Mouse (Mus musculus) heart, embryonic 14.5 days (tissue): ENCODE measurements around the gene Apoa1. TPM values are rescaled to one million over a fixed set of nuclear protein-coding genes. Genes with fewer than 3 reads are reported as not detected.

Source experiments
- ATAC-seq: fragments of 200-750 bp; cut with Nextera tagmentation; 2 replicates; pipeline ENCODE4 v1.8.0; 2017; ENCODE audit warnings: low read depth, moderate TSS enrichment; ENCODE audit not compliant: insufficient number of reproducible peaks, insufficient read depth, low FRiP score
- H3K27ac ChIP-seq, 2 experiments: fragments of 200-500 bp in 1 of 2; fragments of 300-500 bp in 1 of 2; sonication (generic) in 1 of 2; replicated peaks in 1 of 2; 2 replicates each; pipeline ENCODE4 v1.5.1; 2012 to 2014; ENCODE audit warnings: low read depth in 2 of 2, low read length in 2 of 2, control low read depth in 1 of 2, mild to moderate bottlenecking in 1 of 2, mixed read lengths in 1 of 2; ENCODE audit not compliant: control insufficient read depth in 1 of 2, insufficient read depth in 1 of 2
- H3K27me3 ChIP-seq: fragments of 300-500 bp; sonication (generic); 2 replicates; pipeline ENCODE4 v1.6.1; 2014; ENCODE audit warnings: mild to moderate bottlenecking, low read length, control low read depth; ENCODE audit not compliant: control insufficient read depth, insufficient read depth
- H3K36me3 ChIP-seq: fragments of 300-500 bp; sonication (generic); 2 replicates; pipeline ENCODE4 v1.6.1; 2014; ENCODE audit warnings: mild to moderate bottlenecking, control low read depth, low read length, mixed read lengths; ENCODE audit not compliant: control insufficient read depth, insufficient read depth
- H3K4me1 ChIP-seq, 2 experiments: fragments of 200-500 bp in 1 of 2; fragments of 300-500 bp in 1 of 2; sonication (generic) in 1 of 2; 2 replicates each; pipeline ENCODE4 v1.6.1; 2012 to 2014; ENCODE audit warnings: low read length in 2 of 2, control low read depth in 1 of 2, mixed read lengths in 1 of 2; ENCODE audit not compliant: control insufficient read depth in 2 of 2, insufficient read depth in 2 of 2
- H3K4me2 ChIP-seq: fragments of 300-500 bp; sonication (generic); 2 replicates; pipeline ENCODE4 v1.6.1; 2014; ENCODE audit warnings: mild to moderate bottlenecking, low read length
- H3K4me3 ChIP-seq, 2 experiments: fragments of 200-500 bp in 1 of 2; fragments of 300-500 bp in 1 of 2; sonication (generic) in 1 of 2; 2 replicates each; pipeline ENCODE4 v1.5.1; 2012 to 2014; ENCODE audit warnings: low read length in 2 of 2, mild to moderate bottlenecking in 2 of 2, control low read depth in 1 of 2, low read depth in 1 of 2, moderate library complexity in 1 of 2; ENCODE audit not compliant: control insufficient read depth in 1 of 2, insufficient read depth in 1 of 2
- H3K9ac ChIP-seq: fragments of 300-500 bp; sonication (generic); 2 replicates; pipeline ENCODE4 v1.6.1; 2014; ENCODE audit warnings: mild to moderate bottlenecking, low read length
- H3K9me3 ChIP-seq: fragments of 300-500 bp; sonication (generic); 2 replicates; pipeline ENCODE4 v1.6.1; 2016; ENCODE audit warnings: low read length, control low read depth; ENCODE audit not compliant: control insufficient read depth
- WGBS: fragments of 180-500 bp; shearing (Covaris S2); extraction: QIAGEN DNeasy Blood & Tissue Kit; methylation state at CpG from one replicate; pipeline ENCODE4 v1.1.7; 2014; 5-methylcytosine and 5-hydroxymethylcytosine counted together
- polyA plus RNA-seq: library from polyadenylated mRNA; unstranded; fragments of >200 nt; fragmentation: Nextera tagmentation; extraction: Ambion mirVana; gene quantifications from 2 replicates; pipeline ENCODE4 v1.2.1, GENCODE M21; 2014

Apoa1 gene
- polyA plus RNA-seq, 1 experiment from 2014 or later, result 1.5 TPM

- Histone ChIP-seq H3K4me2 (peak overlapping the region; percentile 88), H3K27me3 (peaks cover 6% of the 10 kb centered on the region), H3K36me3 (no peaks in the 10 kb centered on the region), H3K27ac (no peak overlapping the region), H3K4me3 (peak overlapping the region; percentile 42 to 44), H3K9ac (peak overlapping the region; percentile 67), H3K9me3 (no peaks in the 10 kb centered on the region), H3K4me1 (peaks cover 6 to 9% of the 10 kb centered on the region in 2 experiments; a peak in 3 of 4 replicates)
- WGBS, result 16% methylated on average over 37 of the region's 37 CpGs
- peak; percentile 79 for ATAC-seq
Observed at GRCm38 (mm10) chr9:46229573-46230449, 1.4 kb downstream of the Apoa1 start.

DNA sequence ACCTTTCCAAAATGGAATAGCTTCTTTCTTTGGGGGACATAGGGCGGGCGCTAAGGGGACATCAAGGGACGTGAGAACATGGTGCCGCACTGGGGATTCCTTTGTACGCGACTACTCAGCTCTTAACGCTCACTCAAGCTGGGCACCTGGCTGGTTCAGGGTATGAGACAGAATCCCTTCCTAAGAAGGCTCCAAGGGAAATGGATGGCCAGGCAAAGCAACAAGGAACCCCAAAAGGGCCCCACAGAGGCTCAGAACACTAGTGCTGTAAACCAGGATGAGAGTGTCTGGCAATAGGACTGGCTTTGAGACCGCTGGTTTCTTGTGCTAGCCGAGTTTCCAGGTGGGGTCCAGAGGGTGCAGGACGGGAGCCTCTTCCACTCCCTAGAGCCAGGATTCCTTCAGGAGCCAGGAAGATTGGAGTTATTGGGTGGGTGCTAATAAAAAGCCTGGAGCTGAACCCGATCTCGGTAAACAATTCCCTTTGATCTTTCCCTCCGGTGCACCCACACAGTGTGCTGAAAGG is 2.1 kb downstream of the Apoa1 start:
- Histone ChIP-seq H3K4me2 (peak overlapping the region; percentile 88), H3K4me1 (peaks cover 6 to 9% of the 10 kb centered on the region in 2 experiments; a peak in 3 of 4 replicates), H3K36me3 (no peaks in the 10 kb centered on the region), H3K9ac (peak overlapping the region; percentile 67), H3K27ac (no peak overlapping the region), H3K9me3 (no peaks in the 10 kb centered on the region), H3K27me3 (peaks cover 6% of the 10 kb centered on the region), H3K4me3 (peak overlapping the region; percentile 42 to 44)
- WGBS, result 25% methylated on average over 13 of the region's 13 CpGs
- ATAC-seq, result no peak

- Histone ChIP-seq H3K4me1 (peaks cover 4 to 5% of the 10 kb centered on the region in 2 experiments; a peak in 3 of 4 replicates), H3K4me3 (no peak overlapping the region), H3K9me3 (no peaks in the 10 kb centered on the region), H3K27ac (no peak overlapping the region), H3K4me2 (no peak overlapping the region), H3K27me3 (peaks cover 6% of the 10 kb centered on the region), H3K36me3 (no peaks in the 10 kb centered on the region), H3K9ac (no peak overlapping the region)
- 83% methylated on average over 6 of the region's 6 CpGs for WGBS
- ATAC-seq, result no peak
Observed at GRCm38 (mm10) chr9:46235196-46235595, 6.8 kb downstream of the Apoa1 start.

GRCm38 (mm10) chr9:46235596-46235648 is 7.0 kb downstream of the Apoa1 start, which contains the start of gene Apoc3:
Gene Apoc3 (minus strand): TSS chr9:46235636.
- Histone ChIP-seq H3K36me3 (no peaks in the 10 kb centered on the region), H3K4me2 (no peak within 1 kb of the TSS), H3K27ac (no peak within 1 kb of the TSS), H3K27me3 (peaks cover 6% of the 10 kb centered on the region), H3K9me3 (no peaks in the 10 kb centered on the region), H3K9ac (no peak within 1 kb of the TSS), H3K4me3 (no peak within 1 kb of the TSS), H3K4me1 (peaks cover 1 to 3% of the 10 kb centered on the region in 2 experiments; a peak in 3 of 4 replicates)
- ATAC-seq, result no peak

DNA sequence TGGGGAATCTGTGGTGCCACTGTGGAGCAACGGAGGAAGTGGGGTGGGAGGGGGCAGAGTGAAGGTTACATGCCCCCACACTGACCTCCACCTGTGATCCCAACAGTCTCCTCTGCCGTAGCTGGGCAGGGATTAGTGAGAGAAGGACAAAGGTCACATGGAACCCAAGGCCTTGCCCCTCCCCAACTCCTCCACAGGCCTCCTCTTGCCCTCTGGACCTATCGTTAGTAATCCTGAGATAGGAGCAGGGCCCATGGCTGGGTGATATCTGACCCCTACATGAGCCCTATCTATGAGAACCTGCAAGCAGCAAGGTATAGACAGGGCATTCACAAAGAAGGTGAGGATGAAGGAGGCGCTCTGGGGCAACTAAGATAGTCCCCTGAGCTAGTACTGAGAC is 7.3 kb downstream of the Apoa1 start:
- Histone ChIP-seq H3K9me3 (no peaks in the 10 kb centered on the region), H3K27ac (no peak overlapping the region), H3K4me2 (no peak overlapping the region), H3K27me3 (peaks cover 5% of the 10 kb centered on the region), H3K36me3 (no peaks in the 10 kb centered on the region), H3K4me3 (no peak overlapping the region), H3K4me1 (peaks cover 0 to under 1% of the 10 kb centered on the region in 2 experiments; a peak in 1 of 4 replicates), H3K9ac (no peak overlapping the region)
- WGBS, result 57% methylated on average over 4 of the region's 4 CpGs
- ATAC-seq, result no peak

DNA sequence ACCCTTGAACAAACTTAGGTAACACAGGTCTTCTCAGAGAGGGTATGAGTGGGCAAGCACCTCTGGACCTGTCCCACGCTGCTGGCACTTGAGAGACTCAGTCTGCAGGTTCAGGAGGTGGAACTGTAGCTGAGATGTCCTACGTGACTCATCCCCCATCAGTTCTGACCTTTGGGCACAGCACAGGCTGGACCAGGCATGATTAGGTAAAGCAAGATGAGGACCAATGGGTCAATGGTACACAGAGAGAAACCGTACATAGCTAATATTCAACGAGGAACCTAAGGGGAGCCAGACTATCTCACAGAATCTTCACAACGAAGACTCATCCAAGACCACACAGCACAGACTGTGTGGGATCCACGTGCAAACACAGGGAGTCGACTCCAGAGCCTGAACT is 10.5 kb downstream of the Apoa1 start:
- Histone ChIP-seq H3K9me3 (no peaks in the 10 kb centered on the region), H3K4me2 (no peak overlapping the region), H3K27me3 (no peaks in the 10 kb centered on the region), H3K4me1 (peaks cover 6 to 10% of the 10 kb centered on the region in 2 experiments; a peak in 3 of 4 replicates), H3K4me3 (no peak overlapping the region), H3K36me3 (no peaks in the 10 kb centered on the region), H3K27ac (no peak overlapping the region), H3K9ac (no peak overlapping the region)
- WGBS, result 79% methylated on average over 7 of the region's 7 CpGs
- no peak for ATAC-seq

DNA sequence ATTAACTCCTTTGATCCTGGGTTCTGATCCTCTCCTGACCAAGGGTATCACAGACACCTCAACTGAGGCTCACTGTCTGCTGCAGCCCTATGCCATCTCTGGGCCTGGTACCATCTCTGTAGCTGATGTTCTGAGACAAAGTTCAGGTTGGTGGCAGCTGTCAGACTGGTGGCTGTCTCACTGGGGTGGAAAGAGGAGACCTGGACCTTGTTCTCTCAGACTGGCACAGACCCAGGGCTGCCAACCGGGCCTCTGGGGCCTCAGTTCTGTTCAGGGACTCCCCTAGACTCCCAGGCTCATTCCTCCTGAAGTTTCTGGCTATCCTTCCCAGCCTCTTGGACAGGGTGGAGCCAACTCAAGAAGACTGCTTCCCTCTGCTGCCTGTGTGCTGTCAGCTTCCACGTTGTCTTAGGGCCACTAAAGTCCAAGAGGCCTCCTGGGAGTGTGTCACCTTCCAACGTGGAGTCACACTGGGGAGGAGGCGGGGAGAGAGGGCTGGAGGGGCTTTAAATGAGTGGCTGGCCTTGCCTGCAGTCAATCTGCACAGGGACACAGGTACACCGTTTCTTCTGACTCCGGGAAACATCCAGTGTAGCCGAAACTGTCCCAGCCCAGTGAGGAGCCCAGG is 12.3 kb downstream of the Apoa1 start, which contains the start of gene Apoa4:
Gene Apoa4 (plus strand): TSS at position 171 of the 628 bp plus-strand sequence.
- WGBS, result 61% methylated on average over 7 of the region's 7 CpGs
- H3K27me3 ChIP-seq, result no peaks in the 10 kb centered on the region
- peaks cover 6 to 11% of the 10 kb centered on the region in 2 experiments; a peak in 3 of 4 replicates for H3K4me1 ChIP-seq
- H3K9ac ChIP-seq, result no peak within 1 kb of the TSS
- no peak within 1 kb of the TSS for H3K4me3 ChIP-seq
- ATAC-seq, result no peak
- no peaks in the 10 kb centered on the region for H3K9me3 ChIP-seq
- no peaks in the 10 kb centered on the region for H3K36me3 ChIP-seq
- no peak within 1 kb of the TSS for H3K4me2 ChIP-seq
- H3K27ac ChIP-seq, result no peak within 1 kb of the TSS
